Mouse (Mus musculus): ENCODE measurements around the gene Ly75. TPM values are rescaled to one million over a fixed set of nuclear protein-coding genes. Genes with fewer than 3 reads are reported as not detected.

The Ly75 gene
- polyA plus RNA-seq, 1 experiment from 2014 or later: 2.0 TPM

- WGBS (ENCODE audit: insufficient replicate concordance): 84% methylated on average over 7 of the region's 7 CpGs
- Histone ChIP-seq H3K27ac (ENCODE audit: low read depth) (no peak overlapping the region), H3K4me3 (ENCODE audit: low read depth, low read length) (no peak overlapping the region), H3K9ac (replicated peaks) (no peak overlapping the region), H3K4me1 (ENCODE audit: insufficient read depth) (no peaks in the 10 kb centered on the region), H3K9me3 (ENCODE audit: low read length) (no peaks in the 10 kb centered on the region), H3K27me3 (ENCODE audit: insufficient read depth, low read length) (no peaks in the 10 kb centered on the region), H3K4me2 (ENCODE audit: low read depth, low read length) (no peak overlapping the region), H3K36me3 (replicated peaks; ENCODE audit: insufficient read depth, low read length) (no peaks in the 10 kb centered on the region; the same call in 1 of the 2 replicates)
- ATAC-seq (no peak), DNase-seq (no peak)
- TF ChIP-seq CTCF (IDR thresholded peaks at IDR 0.05; ENCODE audit: low read depth) (no peak), EP300 (IDR thresholded peaks at IDR 0.05; ENCODE audit: low read depth) (no peak)
Observed at GRCm38 (mm10) chr2:60367871-60368270, 15.2 kb downstream of the Ly75 start.

GRCm38 (mm10) chr2:60367204-60367603, 15.9 kb downstream of the Ly75 start:
- DNase-seq: no peak
- Histone ChIP-seq H3K9me3 (ENCODE audit: low read length) (no peaks in the 10 kb centered on the region), H3K9ac (replicated peaks) (no peak overlapping the region), H3K4me3 (ENCODE audit: low read depth, low read length) (no peak overlapping the region), H3K4me1 (ENCODE audit: insufficient read depth) (no peaks in the 10 kb centered on the region), H3K27me3 (ENCODE audit: insufficient read depth, low read length) (no peaks in the 10 kb centered on the region), H3K4me2 (ENCODE audit: low read depth, low read length) (no peak overlapping the region), H3K27ac (ENCODE audit: low read depth) (no peak overlapping the region), H3K36me3 (replicated peaks; ENCODE audit: insufficient read depth, low read length) (no peaks in the 10 kb centered on the region; the same call in 1 of the 2 replicates)
- WGBS (ENCODE audit: insufficient replicate concordance): 85% methylated on average over 2 of the region's 2 CpGs
- no peak for ATAC-seq
- TF ChIP-seq EP300 (IDR thresholded peaks at IDR 0.05; ENCODE audit: low read depth) (no peak), CTCF (IDR thresholded peaks at IDR 0.05; ENCODE audit: low read depth) (no peak)

GRCm38 (mm10) chr2:60365820-60366610, 17.1 kb downstream of the Ly75 start:
- DNase-seq: no peak
- Histone ChIP-seq H3K27me3 (ENCODE audit: insufficient read depth, low read length) (no peaks in the 10 kb centered on the region), H3K4me2 (ENCODE audit: low read depth, low read length) (no peak overlapping the region), H3K36me3 (replicated peaks; ENCODE audit: insufficient read depth, low read length) (no peaks in the 10 kb centered on the region; the same call in 1 of the 2 replicates), H3K9me3 (ENCODE audit: low read length) (no peaks in the 10 kb centered on the region), H3K27ac (ENCODE audit: low read depth) (no peak overlapping the region), H3K4me1 (ENCODE audit: insufficient read depth) (no peaks in the 10 kb centered on the region), H3K4me3 (ENCODE audit: low read depth, low read length) (no peak overlapping the region), H3K9ac (replicated peaks) (no peak overlapping the region)
- no peak for ATAC-seq
- no peak for TF ChIP-seq CTCF (IDR thresholded peaks at IDR 0.05; ENCODE audit: low read depth)
- TF ChIP-seq EP300 (IDR thresholded peaks at IDR 0.05; ENCODE audit: low read depth): no peak
- 61% methylated on average over 5 of the region's 5 CpGs for WGBS (ENCODE audit: insufficient replicate concordance)

- Histone ChIP-seq H3K27ac (ENCODE audit: low read depth) (no peak overlapping the region), H3K36me3 (replicated peaks; ENCODE audit: insufficient read depth, low read length) (no peaks in the 10 kb centered on the region; the same call in 1 of the 2 replicates), H3K9me3 (ENCODE audit: low read length) (no peaks in the 10 kb centered on the region), H3K4me3 (ENCODE audit: low read depth, low read length) (no peak overlapping the region), H3K4me2 (ENCODE audit: low read depth, low read length) (no peak overlapping the region), H3K4me1 (ENCODE audit: insufficient read depth) (no peaks in the 10 kb centered on the region), H3K27me3 (ENCODE audit: insufficient read depth, low read length) (no peaks in the 10 kb centered on the region), H3K9ac (replicated peaks) (no peak overlapping the region)
- WGBS (ENCODE audit: insufficient replicate concordance): 77% methylated on average over 7 of the region's 7 CpGs
- ATAC-seq (no peak), DNase-seq (no peak)
- no peak for TF ChIP-seq EP300 (IDR thresholded peaks at IDR 0.05; ENCODE audit: low read depth)
Observed at GRCm38 (mm10) chr2:60365138-60365775, 17.8 kb downstream of the Ly75 start.

- Histone ChIP-seq H3K9ac (replicated peaks) (no peak overlapping the region), H3K4me2 (ENCODE audit: low read depth, low read length) (no peak overlapping the region), H3K27ac (ENCODE audit: low read depth) (no peak overlapping the region), H3K27me3 (ENCODE audit: insufficient read depth, low read length) (no peaks in the 10 kb centered on the region), H3K36me3 (replicated peaks; ENCODE audit: insufficient read depth, low read length) (no peaks in the 10 kb centered on the region; the same call in none of the 2 replicates), H3K4me3 (ENCODE audit: low read depth, low read length) (no peak overlapping the region), H3K9me3 (ENCODE audit: low read length) (no peaks in the 10 kb centered on the region), H3K4me1 (ENCODE audit: insufficient read depth) (no peaks in the 10 kb centered on the region)
- no peak for ATAC-seq
- no peak for DNase-seq
- no peak for TF ChIP-seq EP300 (IDR thresholded peaks at IDR 0.05; ENCODE audit: low read depth)
- no peak for TF ChIP-seq CTCF (IDR thresholded peaks at IDR 0.05; ENCODE audit: low read depth)
- 77% methylated on average over 6 of the region's 6 CpGs for WGBS (ENCODE audit: insufficient replicate concordance)
Observed at GRCm38 (mm10) chr2:60362146-60362545, 21.0 kb downstream of the Ly75 start.

- H3K27me3 ChIP-seq (ENCODE audit: insufficient read depth, low read length): no peaks in the 10 kb centered on the region
- TF ChIP-seq EP300 (IDR thresholded peaks at IDR 0.05; ENCODE audit: low read depth) (no peak), CTCF (IDR thresholded peaks at IDR 0.05; ENCODE audit: low read depth) (no peak)
- H3K9ac ChIP-seq (replicated peaks): no peak overlapping the region
- H3K4me2 ChIP-seq (ENCODE audit: low read depth, low read length): no peak overlapping the region
- DNase-seq (no peak), ATAC-seq (no peak)
- H3K27ac ChIP-seq (ENCODE audit: low read depth): no peak overlapping the region
- H3K4me1 ChIP-seq (ENCODE audit: insufficient read depth): no peaks in the 10 kb centered on the region
- 88% methylated on average over 3 of the region's 3 CpGs for WGBS (ENCODE audit: insufficient replicate concordance)
- no peak overlapping the region for H3K4me3 ChIP-seq (ENCODE audit: low read depth, low read length)
- H3K9me3 ChIP-seq (ENCODE audit: low read length): no peaks in the 10 kb centered on the region
- H3K36me3 ChIP-seq (replicated peaks; ENCODE audit: insufficient read depth, low read length): no peaks in the 10 kb centered on the region; the same call in none of the 2 replicates
Observed at GRCm38 (mm10) chr2:60359796-60360195, 23.3 kb downstream of the Ly75 start.
